Mouse (Mus musculus): ENCODE data around the gene Rnpep. TPM values are rescaled to one million over a fixed set of nuclear protein-coding genes. Genes with fewer than 3 reads are reported as not detected.
A peak's percentile ranks its signal among the peaks of the same experiment; 100 is the strongest.

The Rnpep gene
- 96.0 and 100 TPM in 2 replicates for polyA plus RNA-seq (2014; fragmentation: Nextera tagmentation; extraction: Ambion mirVana)

GRCm38 (mm10) chr1:135283826-135284291, at the start of gene Rnpep:
Gene Rnpep (minus strand): TSS chr1:135284084.
- no peaks in the 10 kb centered on the region; the same call in 1 of the 2 replicates for H3K4me1 ChIP-seq (replicated peaks; ENCODE audit: control insufficient read depth, insufficient read depth, low read length)
- peak within 1 kb of the TSS; percentile 81 for H3K27ac ChIP-seq (ENCODE audit: low read depth, low read length)
- peak; percentile 91 for ATAC-seq (replicated peaks; ENCODE audit: low FRiP score)
- under 1% methylated on average over 34 of the region's 39 CpGs for WGBS
- no peaks in the 10 kb centered on the region for H3K36me3 ChIP-seq (ENCODE audit: control insufficient read depth, insufficient read depth, low read length)
- peak; percentile 89 for DNase-seq (ENCODE audit: low spot score)
- no peaks in the 10 kb centered on the region for H3K27me3 ChIP-seq (ENCODE audit: control insufficient read depth, insufficient read depth, low read length)
- H3K9ac ChIP-seq (ENCODE audit: low read length), result peak within 1 kb of the TSS; percentile 95
- H3K9me3 ChIP-seq (ENCODE audit: control insufficient read depth, low read length), result no peaks in the 10 kb centered on the region
- H3K4me2 ChIP-seq (ENCODE audit: low read depth, low read length, severe bottlenecking), result peak within 1 kb of the TSS; percentile 85
- H3K4me3 ChIP-seq (ENCODE audit: low read depth, low read length), result peak within 1 kb of the TSS; percentile 82

GRCm38 (mm10) chr1:135330578-135330977, 46.7 kb upstream of the Rnpep start:
- no peaks in the 10 kb centered on the region for H3K4me1 ChIP-seq (replicated peaks; ENCODE audit: control insufficient read depth, insufficient read depth, low read length)
- 84% methylated on average over 6 of the region's 6 CpGs for WGBS
- H3K36me3 ChIP-seq (ENCODE audit: control insufficient read depth, insufficient read depth, low read length), result no peaks in the 10 kb centered on the region
- no peak overlapping the region for H3K9ac ChIP-seq (ENCODE audit: low read length)
- H3K4me3 ChIP-seq (ENCODE audit: low read depth, low read length), result no peak overlapping the region
- H3K9me3 ChIP-seq (ENCODE audit: control insufficient read depth, low read length), result no peaks in the 10 kb centered on the region
- H3K27me3 ChIP-seq (ENCODE audit: control insufficient read depth, insufficient read depth, low read length), result no peaks in the 10 kb centered on the region
- DNase-seq (ENCODE audit: low spot score) (no peak), ATAC-seq (replicated peaks; ENCODE audit: low FRiP score) (no peak)
- no peak overlapping the region for H3K4me2 ChIP-seq (ENCODE audit: low read depth, low read length, severe bottlenecking)
- H3K27ac ChIP-seq (ENCODE audit: low read depth, low read length), result no peak overlapping the region

- H3K9me3 ChIP-seq (ENCODE audit: control insufficient read depth, low read length), result no peaks in the 10 kb centered on the region
- no peak overlapping the region for H3K9ac ChIP-seq (ENCODE audit: low read length)
- H3K36me3 ChIP-seq (ENCODE audit: control insufficient read depth, insufficient read depth, low read length), result no peaks in the 10 kb centered on the region
- H3K4me3 ChIP-seq (ENCODE audit: low read depth, low read length), result no peak overlapping the region
- no peaks in the 10 kb centered on the region for H3K27me3 ChIP-seq (ENCODE audit: control insufficient read depth, insufficient read depth, low read length)
- no peaks in the 10 kb centered on the region for H3K4me1 ChIP-seq (replicated peaks; ENCODE audit: control insufficient read depth, insufficient read depth, low read length)
- DNase-seq (ENCODE audit: low spot score) (no peak), ATAC-seq (replicated peaks; ENCODE audit: low FRiP score) (no peak)
- H3K4me2 ChIP-seq (ENCODE audit: low read depth, low read length, severe bottlenecking), result no peak overlapping the region
- no peak overlapping the region for H3K27ac ChIP-seq (ENCODE audit: low read depth, low read length)
- 57% methylated on average over 5 of the region's 5 CpGs for WGBS
These were observed 44.5 kb upstream of the Rnpep start for GRCm38 (mm10) chr1:135328368-135328767.

- Histone ChIP-seq H3K4me1 (replicated peaks; ENCODE audit: control insufficient read depth, insufficient read depth, low read length) (no peaks in the 10 kb centered on the region), H3K36me3 (ENCODE audit: control insufficient read depth, insufficient read depth, low read length) (no peaks in the 10 kb centered on the region), H3K4me3 (ENCODE audit: low read depth, low read length) (no peak overlapping the region), H3K27me3 (ENCODE audit: control insufficient read depth, insufficient read depth, low read length) (no peaks in the 10 kb centered on the region), H3K4me2 (ENCODE audit: low read depth, low read length, severe bottlenecking) (no peak overlapping the region), H3K9ac (ENCODE audit: low read length) (no peak overlapping the region), H3K27ac (ENCODE audit: low read depth, low read length) (no peak overlapping the region), H3K9me3 (ENCODE audit: control insufficient read depth, low read length) (no peaks in the 10 kb centered on the region)
- DNase-seq (ENCODE audit: low spot score), result no peak
- WGBS, result 90% methylated on average over 2 of the region's 2 CpGs
- ATAC-seq (replicated peaks; ENCODE audit: low FRiP score), result no peak
These were observed 42.0 kb upstream of the Rnpep start for GRCm38 (mm10) chr1:135325934-135326333.

DNA sequence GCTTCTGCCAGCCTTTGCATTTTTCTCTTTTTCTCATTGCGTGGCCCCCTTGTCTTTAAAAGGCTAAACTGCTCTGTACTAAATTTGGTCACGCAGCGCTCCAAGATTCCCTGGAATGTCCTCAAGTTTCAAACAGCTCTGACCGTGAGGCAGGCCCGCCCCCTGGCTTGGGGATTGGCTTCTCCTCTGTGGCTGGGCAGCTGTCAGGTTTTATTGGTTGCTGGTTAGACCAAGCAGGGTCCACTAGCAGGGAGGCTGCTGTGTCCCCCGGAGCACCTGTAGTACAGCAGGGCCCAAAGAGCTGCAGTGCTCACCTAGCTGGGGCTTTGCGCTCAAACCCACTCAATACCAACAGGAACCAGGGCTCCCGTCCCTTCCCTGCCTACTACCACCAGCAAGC, 40.7 kb upstream of the Rnpep start, which contains the start of gene Lmod1:
Lmod1 (plus strand) TSS at position 237 of the 400 bp plus-strand sequence.
- Histone ChIP-seq H3K36me3 (ENCODE audit: control insufficient read depth, insufficient read depth, low read length) (no peaks in the 10 kb centered on the region), H3K4me1 (replicated peaks; ENCODE audit: control insufficient read depth, insufficient read depth, low read length) (no peaks in the 10 kb centered on the region), H3K9me3 (ENCODE audit: control insufficient read depth, low read length) (no peaks in the 10 kb centered on the region), H3K9ac (ENCODE audit: low read length) (no peak within 1 kb of the TSS), H3K27me3 (ENCODE audit: control insufficient read depth, insufficient read depth, low read length) (no peaks in the 10 kb centered on the region), H3K4me2 (ENCODE audit: low read depth, low read length, severe bottlenecking) (peak within 1 kb of the TSS; percentile 6; the same call in 1 of the 2 replicates), H3K27ac (ENCODE audit: low read depth, low read length) (no peak within 1 kb of the TSS), H3K4me3 (ENCODE audit: low read depth, low read length) (no peak within 1 kb of the TSS)
- DNase-seq (ENCODE audit: low spot score), result peak; percentile 70
- 16% methylated on average over 8 of the region's 8 CpGs for WGBS
- ATAC-seq (replicated peaks; ENCODE audit: low FRiP score), result no peak

DNA sequence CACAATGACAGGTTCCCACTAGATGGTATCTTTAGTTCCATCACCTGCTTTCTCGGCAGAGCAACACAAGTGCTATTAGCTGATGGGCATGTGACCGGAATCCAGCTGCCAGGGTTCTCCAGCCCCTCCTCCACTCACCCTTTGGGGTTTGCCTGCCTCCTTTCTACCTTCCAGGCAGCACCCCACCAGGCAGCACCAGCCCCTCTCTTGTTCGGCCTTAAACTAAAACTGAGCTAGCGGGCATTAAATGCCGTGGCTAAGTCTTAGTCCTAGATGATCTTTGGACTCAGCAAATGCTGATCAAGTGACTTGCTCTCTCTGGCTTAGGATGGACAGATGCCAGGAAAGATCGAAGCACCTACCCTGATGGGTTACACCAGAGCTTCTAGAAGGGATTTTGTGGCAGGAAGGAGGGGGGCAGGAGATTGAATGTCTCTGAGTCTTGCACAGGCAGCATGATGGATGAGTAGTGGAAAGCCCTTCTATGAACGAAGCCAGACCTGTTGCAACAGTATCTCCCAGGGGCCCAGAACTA, 39.5 kb upstream of the Rnpep start:
- no peak overlapping the region for H3K9ac ChIP-seq (ENCODE audit: low read length)
- no peaks in the 10 kb centered on the region for H3K4me1 ChIP-seq (replicated peaks; ENCODE audit: control insufficient read depth, insufficient read depth, low read length)
- H3K4me2 ChIP-seq (ENCODE audit: low read depth, low read length, severe bottlenecking), result no peak overlapping the region
- ATAC-seq (replicated peaks; ENCODE audit: low FRiP score) (no peak), DNase-seq (ENCODE audit: low spot score) (no peak)
- no peaks in the 10 kb centered on the region for H3K9me3 ChIP-seq (ENCODE audit: control insufficient read depth, low read length)
- no peaks in the 10 kb centered on the region for H3K36me3 ChIP-seq (ENCODE audit: control insufficient read depth, insufficient read depth, low read length)
- H3K27ac ChIP-seq (ENCODE audit: low read depth, low read length), result no peak overlapping the region
- no peak overlapping the region for H3K4me3 ChIP-seq (ENCODE audit: low read depth, low read length)
- no peaks in the 10 kb centered on the region for H3K27me3 ChIP-seq (ENCODE audit: control insufficient read depth, insufficient read depth, low read length)
- WGBS, result 87% methylated on average over 7 of the region's 7 CpGs

- Histone ChIP-seq H3K4me2 (ENCODE audit: low read depth, low read length, severe bottlenecking) (peak within 1 kb of the TSS; percentile 70), H3K4me1 (replicated peaks; ENCODE audit: control insufficient read depth, insufficient read depth, low read length) (peaks cover 5% of the 10 kb centered on the region; the same call in 1 of the 2 replicates), H3K27ac (ENCODE audit: low read depth, low read length) (peak within 1 kb of the TSS; percentile 66; the same call in 1 of the 2 replicates), H3K27me3 (ENCODE audit: control insufficient read depth, insufficient read depth, low read length) (no peaks in the 10 kb centered on the region), H3K9ac (ENCODE audit: low read length) (peak within 1 kb of the TSS; percentile 98), H3K36me3 (ENCODE audit: control insufficient read depth, insufficient read depth, low read length) (no peaks in the 10 kb centered on the region; the same call in 1 of the 2 replicates), H3K4me3 (ENCODE audit: low read depth, low read length) (peak within 1 kb of the TSS; percentile 96), H3K9me3 (ENCODE audit: control insufficient read depth, low read length) (no peaks in the 10 kb centered on the region)
- under 1% methylated on average over 51 of the region's 51 CpGs for WGBS
- peak; percentile 96 for DNase-seq (ENCODE audit: low spot score)
- ATAC-seq (replicated peaks; ENCODE audit: low FRiP score), result peak; percentile 99
These were observed 29.6 kb upstream of the Rnpep start, which contains the start of gene Timm17a for GRCm38 (mm10) chr1:135313284-135314031. Gene Timm17a (minus strand): TSS chr1:135313778.

DNA sequence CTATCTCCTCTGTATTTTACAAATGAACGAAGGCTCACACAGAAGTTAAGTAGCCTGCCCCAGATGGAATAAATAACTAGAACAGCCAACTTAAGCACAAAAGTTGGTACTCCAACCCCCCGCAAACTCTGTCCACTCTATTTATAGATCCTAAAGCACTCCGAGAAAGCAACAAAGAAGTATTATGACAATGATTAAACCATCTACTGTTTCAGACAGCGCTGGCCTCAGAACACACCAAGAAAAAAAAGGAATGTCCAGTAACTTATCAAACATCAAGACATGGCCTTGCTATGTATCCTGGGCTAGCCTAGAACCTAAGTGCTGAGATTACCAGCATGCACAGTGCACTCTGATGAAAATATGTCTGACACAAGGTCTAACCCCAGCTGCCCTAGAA, 28.3 kb upstream of the Rnpep start:
- H3K4me3 ChIP-seq (ENCODE audit: low read depth, low read length), result peak overlapping the region; percentile 96; the same call in 1 of the 2 replicates
- ATAC-seq (replicated peaks; ENCODE audit: low FRiP score) (no peak), DNase-seq (ENCODE audit: low spot score) (no peak)
- peak overlapping the region; percentile 20; the same call in 1 of the 2 replicates for H3K9ac ChIP-seq (ENCODE audit: low read length)
- peak overlapping the region; percentile 70; the same call in 1 of the 2 replicates for H3K4me2 ChIP-seq (ENCODE audit: low read depth, low read length, severe bottlenecking)
- H3K27me3 ChIP-seq (ENCODE audit: control insufficient read depth, insufficient read depth, low read length), result no peaks in the 10 kb centered on the region
- 96% methylated on average over 4 of the region's 4 CpGs for WGBS
- H3K36me3 ChIP-seq (ENCODE audit: control insufficient read depth, insufficient read depth, low read length), result peaks cover 3% of the 10 kb centered on the region; the same call in 1 of the 2 replicates
- peaks cover 5% of the 10 kb centered on the region; the same call in 1 of the 2 replicates for H3K4me1 ChIP-seq (replicated peaks; ENCODE audit: control insufficient read depth, insufficient read depth, low read length)
- H3K9me3 ChIP-seq (ENCODE audit: control insufficient read depth, low read length), result no peaks in the 10 kb centered on the region
- no peak overlapping the region for H3K27ac ChIP-seq (ENCODE audit: low read depth, low read length)
